Mouse (Mus musculus) MEL (cell line): ENCODE results near the gene Pde4a.

Experiments
- CTCF ChIP-seq, 3 experiments: IDR thresholded peaks in 2 of 3; conservative IDR thresholded peaks in 1 of 3; 2 replicates each; pipeline ENCODE4 v1.5.1; 2011 to 2012; ENCODE audit warnings: low read length in 3 of 3, low read depth in 2 of 3, mild to moderate bottlenecking in 2 of 3, improper control_type of control experiment in 1 of 3, inconsistent platforms in 1 of 3, mixed read lengths in 1 of 3, moderate library complexity in 1 of 3; ENCODE audit not compliant: control insufficient read depth in 1 of 3, insufficient read depth in 1 of 3, poor library complexity in 1 of 3, severe bottlenecking in 1 of 3
- ELF1 ChIP-seq: IDR thresholded peaks from 2 replicates; pipeline ENCODE4 v1.6.1; 2014; ENCODE audit warnings: low read depth, mild to moderate bottlenecking, inconsistent platforms, low read length, improper control_type of control experiment, moderate library complexity
- EP300 ChIP-seq, 2 experiments: IDR thresholded peaks; 2 replicates each; pipeline ENCODE4 v1.6.1; 2011; ENCODE audit warnings: improper control_type of control experiment in 2 of 2, low read length in 2 of 2, low read depth in 1 of 2, mild to moderate bottlenecking in 1 of 2
- GATA1 ChIP-seq: IDR thresholded peaks from 2 replicates; pipeline ENCODE4 v1.6.1; 2011; ENCODE audit warnings: low read depth, low read length, improper control_type of control experiment
- HCFC1 ChIP-seq: IDR thresholded peaks from 2 replicates; pipeline ENCODE4 v1.6.1; 2012; ENCODE audit warnings: low read depth, mild to moderate bottlenecking, inconsistent platforms, low read length, improper control_type of control experiment, moderate library complexity
- MAFK ChIP-seq: IDR thresholded peaks from 2 replicates; pipeline ENCODE4 v1.6.1; 2011; ENCODE audit warnings: low read depth, mild to moderate bottlenecking, low read length, improper control_type of control experiment, borderline replicate concordance
- MAX ChIP-seq: IDR thresholded peaks from 2 replicates; pipeline ENCODE4 v1.6.1; 2011; ENCODE audit warnings: low read length, improper control_type of control experiment
- MEF2A ChIP-seq: IDR thresholded peaks from 2 replicates; pipeline ENCODE4 v1.6.1; 2014; ENCODE audit warnings: low read depth, mild to moderate bottlenecking, inconsistent platforms, low read length, improper control_type of control experiment; ENCODE audit not compliant: poor library complexity, insufficient replicate concordance, severe bottlenecking; ENCODE audit errors: extremely low read depth
- POLR2A ChIP-seq, 2 experiments: IDR thresholded peaks; 2 replicates each; pipeline ENCODE4 v1.6.1; 2011 to 2012; ENCODE audit warnings: low read length in 2 of 2, mild to moderate bottlenecking in 2 of 2, control low read depth in 1 of 2, improper control_type of control experiment in 1 of 2, low read depth in 1 of 2, moderate library complexity in 1 of 2; ENCODE audit not compliant: control insufficient read depth in 1 of 2, insufficient read depth in 1 of 2, poor library complexity in 1 of 2
- POLR2AphosphoS2 ChIP-seq: IDR thresholded peaks from 2 replicates; pipeline ENCODE4 v1.6.1; 2011; ENCODE audit warnings: low read length, improper control_type of control experiment
- POLR2AphosphoS5 ChIP-seq: IDR thresholded peaks from 2 replicates; pipeline ENCODE4 v1.6.1; 2012; ENCODE audit warnings: low read depth, borderline replicate concordance, mild to moderate bottlenecking, inconsistent platforms, low read length, moderate library complexity, mixed read lengths
- RAD21 ChIP-seq: IDR thresholded peaks from 2 replicates; pipeline ENCODE4 v1.6.1; 2011; ENCODE audit warnings: mild to moderate bottlenecking, low read depth, low read length, improper control_type of control experiment
- TCF12 ChIP-seq: IDR thresholded peaks from 2 replicates; pipeline ENCODE4 v1.6.1; 2014; ENCODE audit warnings: low read depth, mild to moderate bottlenecking, inconsistent platforms, low read length, improper control_type of control experiment, moderate library complexity
- UBTF ChIP-seq: IDR thresholded peaks from 2 replicates; pipeline ENCODE4 v1.6.1; 2012; ENCODE audit warnings: low read depth, mild to moderate bottlenecking, inconsistent platforms, low read length, improper control_type of control experiment, moderate library complexity, borderline replicate concordance; ENCODE audit not compliant: insufficient read depth

DNA sequence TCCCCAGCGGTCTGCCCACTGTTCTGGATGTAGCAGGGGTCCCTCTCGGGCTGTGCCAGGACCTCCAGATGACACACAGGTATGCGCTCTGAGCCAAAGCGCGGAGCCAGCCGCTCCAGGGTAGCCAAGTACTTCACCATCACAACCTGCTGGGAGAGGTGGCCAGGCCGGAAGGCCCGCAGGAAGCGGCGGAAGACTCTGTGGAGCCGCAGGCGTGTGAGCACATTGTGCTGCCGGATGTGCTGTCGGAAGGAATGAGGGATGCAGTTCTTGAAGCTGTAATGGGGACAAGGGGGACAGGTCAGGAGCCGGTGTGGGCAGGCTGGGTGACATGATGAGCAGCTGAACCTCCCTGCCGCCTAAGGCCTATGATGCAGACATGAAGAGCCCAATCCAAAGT, 44.0 kb upstream of the Pde4a start:
- no peak for TF ChIP-seq GATA1
- TF ChIP-seq MAFK: no peak
- TF ChIP-seq POLR2A (IDR thresholded peaks at IDR 0.05; ENCODE audit: control insufficient read depth in 1 of 2, insufficient read depth in 1 of 2, low read depth in 1 of 2, low read length in 2 of 2, poor library complexity in 1 of 2): no peak
- TF ChIP-seq POLR2AphosphoS2: no peak
- TF ChIP-seq POLR2AphosphoS5: no peak
- TF ChIP-seq TCF12: no peak
- no peak for TF ChIP-seq RAD21
- no peak for TF ChIP-seq HCFC1
- TF ChIP-seq MAX: no peak
- no peak for TF ChIP-seq CTCF (IDR thresholded peaks at IDR 0.05 in 2 of 3, conservative IDR thresholded peaks at IDR 0.05 in 1 of 3; ENCODE audit: control insufficient read depth in 1 of 3, insufficient read depth in 1 of 3, low read depth in 2 of 3, low read length in 3 of 3, poor library complexity in 1 of 3, severe bottlenecking in 1 of 3)
- TF ChIP-seq UBTF: no peak
- TF ChIP-seq ELF1: no peak
- no peak for TF ChIP-seq EP300 (IDR thresholded peaks at IDR 0.05; ENCODE audit: low read depth in 1 of 2, low read length in 2 of 2)
- no peak for TF ChIP-seq MEF2A
